ENCODE assay signal across 11 mouse cellular contexts in the genomic region with DNA sequence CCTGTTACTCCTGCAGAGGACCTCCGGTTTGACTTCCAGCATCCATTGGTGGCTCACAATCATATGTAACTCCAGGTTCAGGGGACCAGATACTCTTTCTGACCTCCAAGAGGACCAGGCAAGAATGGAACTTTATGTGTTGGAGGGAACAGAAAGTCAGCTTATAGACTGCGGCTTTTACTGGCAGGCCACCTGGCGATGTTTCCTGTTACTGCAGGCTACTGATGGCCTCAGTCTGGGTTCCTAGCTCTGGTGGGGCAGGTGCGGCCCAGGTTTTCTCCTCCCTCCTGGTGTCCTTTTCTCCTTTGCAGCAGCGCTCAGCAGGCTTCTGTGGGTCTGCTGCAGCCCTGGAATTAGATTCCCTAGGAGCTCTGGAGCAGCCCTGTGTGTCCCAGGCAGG. TPM values are rescaled to one million over a fixed set of nuclear protein-coding genes. Genes with fewer than 3 reads are reported as not detected.
DNase-seq lines count a peak whose midpoint lies in the region; ATAC-seq and TF ChIP-seq lines count a peak whose summit lies in the region.
"Had no signal": no experiment of that assay in that cellular context is flagged by ENCODE, and none has a peak within 500 bp of the region (broad histone marks: within the 10 kb centered on the region; RNA-seq: fewer than 3 reads in every experiment).

No protein-coding gene starts in this region.

- no peak overlapping the region for H3K4me3 ChIP-seq in gastrocnemius, adult 2 months
- H3K4me3 ChIP-seq: embryonic facial prominence, embryonic 15.5 days; intestine, embryonic 15.5 days had no signal

- peak; percentile 36; the same call in 1 of the 2 replicates for ATAC-seq in megakaryocyte progenitor cell, adult 5-6 weeks (replicated peaks; ENCODE audit: poor library complexity)
- ATAC-seq in erythroblast, adult 5-6 weeks (replicated peaks; ENCODE audit: low FRiP score, poor library complexity, severe bottlenecking) = no peak
- ATAC-seq: intestine, embryonic 15.5 days had no signal

- intact Hi-C loops in gastrocnemius, adult 2 months (cut with DNase I) = no loop called here
- intact Hi-C loops in gastrocnemius, postnatal 36 days (cut with DNase I) = no loop called here

- no peak for DNase-seq in gastrocnemius, adult 2 months
- DNase-seq in gastrocnemius, postnatal 36 days = no peak
- peak; percentile 35 to 70 for DNase-seq in spleen, adult 18-20 months
- DNase-seq in spleen, adult 12 weeks (ENCODE audit: low spot score) = no peak
- peak; percentile 69 to 70 for DNase-seq in thymus, postnatal 36 days
- DNase-seq in heart, adult 8-10 months (ENCODE audit: low spot score) = no peak

- peak overlapping the region; percentile 9; the same call in 1 of the 2 replicates for H3K27ac ChIP-seq in gastrocnemius, adult 2 months
- H3K27ac ChIP-seq: embryonic facial prominence, embryonic 15.5 days; intestine, embryonic 15.5 days; macrophage had no signal

- peak; percentile 30; the same call in 1 of the 2 replicates for TF ChIP-seq CTCF in gastrocnemius, adult 2 months (IDR thresholded peaks at IDR 0.05)

RNA-seq across cellular contexts. Expression of a gene that starts 46.7 kb away (rescaled TPM):
- 10 to 100 TPM; 57.5 to 97.5 TPM for total RNA-seq in gastrocnemius, adult 2 months (2021)
- 10 to 100 TPM; 80.5 to 83.4 TPM for total RNA-seq in gastrocnemius, postnatal 36 days (2021)
- 12.1 and 19.4 TPM in 2 replicates for total RNA-seq in megakaryocyte progenitor cell, adult 5-6 weeks (2015)
- 20.4 and 21.8 TPM in 2 replicates for total RNA-seq in megakaryocyte progenitor cell, adult 5-6 weeks (2017)
- total RNA-seq in erythroblast, adult 5-6 weeks (2015; ENCODE audit: low replicate concordance) = 5.4 and 8.6 TPM in 2 replicates
- total RNA-seq in erythroblast, adult 5-6 weeks (2017; ENCODE audit: low replicate concordance) = 2.9 and 5.3 TPM in 2 replicates
- total RNA-seq in heart, adult 8-10 months (2022) = 10 to 100 TPM; 46.0 to 59.4 (median 50.9) TPM

Comparison
In these comparisons a context has a peak if more than half of its experiments do, and no peak if none do; other contexts are left out.
1. DNase-seq: peak in spleen, adult 18-20 months (2 of 2) and thymus, postnatal 36 days (2 of 2); none in gastrocnemius, adult 2 months (single experiment), gastrocnemius, postnatal 36 days (0 of 2), spleen, adult 12 weeks (single experiment) and heart, adult 8-10 months (single experiment).